Mouse (Mus musculus): Measurements from ENCODE around the gene Klk14.

GRCm38 (mm10) chr7:43643046-43643652, 47.1 kb upstream of the Klk14 start:
- TF ChIP-seq CTCF (IDR thresholded peaks at IDR 0.05; ENCODE audit: borderline replicate concordance, control insufficient read depth, extremely low read depth, insufficient read depth, low read length, poor library complexity) (no peak), POLR2A (IDR thresholded peaks at IDR 0.05; ENCODE audit: control insufficient read depth, extremely low read depth, insufficient read depth, low read length, poor library complexity) (no peak)

Data from thymus, adult 2 months (tissue).